Mouse (Mus musculus) brain, embryonic 14.5 days (tissue): ENCODE data around the gene Olfr651. TPM values are rescaled to one million over a fixed set of nuclear protein-coding genes. Genes with fewer than 3 reads are reported as not detected.

Experiments
- DNase-seq: peaks from one replicate; pipeline ENCODE4 v3.0.0-alpha.2; 2011; ENCODE audit warnings: low read depth
- CTCF ChIP-seq: fragments of 200-500 bp; IDR thresholded peaks from 2 replicates; pipeline ENCODE4 v1.5.1; 2012; ENCODE audit warnings: inconsistent platforms, mild to moderate bottlenecking, moderate library complexity, borderline replicate concordance; ENCODE audit not compliant: insufficient read depth, insufficient read length; ENCODE audit errors: extremely low read depth
- POLR2A ChIP-seq: fragments of 200-500 bp; IDR thresholded peaks from 2 replicates; pipeline ENCODE4 v1.6.1; 2012; ENCODE audit warnings: mild to moderate bottlenecking, inconsistent platforms, borderline replicate concordance; ENCODE audit not compliant: poor library complexity, insufficient read depth, insufficient read length, severe bottlenecking; ENCODE audit errors: extremely low read depth
- polyA plus RNA-seq: library from polyadenylated mRNA; depleted of rRNA; stranded (reverse); fragments of >200 nt; gene quantifications from 2 replicates; pipeline ENCODE4 v1.2.3, GENCODE M21; 2012; rRNA removed

Gene Olfr651
- polyA plus RNA-seq, 1 experiment: not detected

DNA sequence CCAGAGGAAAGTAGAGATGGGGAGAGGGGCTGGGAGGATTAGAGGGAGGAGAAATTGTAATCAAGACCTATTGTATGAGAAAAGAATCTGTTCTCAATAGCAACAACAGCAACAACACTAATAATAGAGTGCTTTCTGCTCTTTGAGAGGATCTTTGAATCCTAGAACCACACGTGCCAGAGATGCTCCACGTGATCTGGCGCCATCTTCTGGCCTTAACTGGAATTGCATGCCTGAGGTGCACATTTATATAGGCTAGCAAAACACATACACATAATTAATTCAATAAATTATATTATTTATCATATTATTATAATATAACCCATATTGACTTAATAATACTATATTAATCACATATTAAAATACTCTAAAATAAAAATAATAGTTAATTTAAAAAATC lies 53.2 kb downstream of the Olfr651 start:
- TF ChIP-seq CTCF (peak; percentile 56; the same call in 1 of the 2 replicates), POLR2A (no peak)
- peak; percentile 8 for DNase-seq

Other genes with a start within 250 kb of the Olfr651 start
- 1.4 and 2.0 TPM in 2 replicates for gene Trim12a, start 234.7 kb upstream of the Olfr651 start, polyA plus RNA-seq
- gene Trim34b, start 220.7 kb upstream of the Olfr651 start, polyA plus RNA-seq: 0.08 TPM in 1 of 2 replicates, not detected in the other
- 1.1 and 1.8 TPM in 2 replicates for gene Trim12c, start 196.8 kb upstream of the Olfr651 start, polyA plus RNA-seq
- 0.03 and 0.06 TPM in 2 replicates for gene Trim30b, start 180.2 kb upstream of the Olfr651 start, polyA plus RNA-seq
- not detected in 2 replicates for gene Trim30c, start 149.3 kb upstream of the Olfr651 start, polyA plus RNA-seq
- 0.64 and 0.79 TPM in 2 replicates for gene Trim30a, start 84.9 kb upstream of the Olfr651 start, polyA plus RNA-seq
- 0.21 and 0.33 TPM in 2 replicates for gene Trim30d, start 42.3 kb upstream of the Olfr651 start, polyA plus RNA-seq
- not detected in 2 replicates for gene Olfr652, start 10.8 kb downstream of the Olfr651 start, polyA plus RNA-seq
- gene Olfr653, start 27.2 kb downstream of the Olfr651 start, polyA plus RNA-seq: not detected in 2 replicates
- gene Olfr654, start 36.9 kb downstream of the Olfr651 start, polyA plus RNA-seq: not detected in 2 replicates
- gene Olfr655, start 51.6 kb downstream of the Olfr651 start, polyA plus RNA-seq: not detected in 2 replicates
- gene Olfr656, start 63.8 kb downstream of the Olfr651 start, polyA plus RNA-seq: not detected in 2 replicates
- gene Olfr657, start 74.7 kb downstream of the Olfr651 start, polyA plus RNA-seq: not detected in 2 replicates
- 0.04 and 0.08 TPM in 2 replicates for gene Olfr658, start 97.2 kb downstream of the Olfr651 start, polyA plus RNA-seq
- gene Olfr659, start 116.6 kb downstream of the Olfr651 start, polyA plus RNA-seq: not detected in 2 replicates
- gene Olfr661, start 136.4 kb downstream of the Olfr651 start, polyA plus RNA-seq: not detected in 2 replicates
- not detected in 2 replicates for gene Usp17le, start 227.3 kb downstream of the Olfr651 start, polyA plus RNA-seq